Mouse (Mus musculus) frontal cortex, postnatal 14 days (tissue): ENCODE measurements at regions not wholly inside any gene's neighbourhood (a gene's known extent, or its start where the extent isn't known, plus 50 kb on each side); places are given as distances from the start of the nearest gene placed in this dataset.
"Not testable (repeated sequence)": the region's sequence is repeated elsewhere in the genome, so short reads cannot be mapped to it uniquely, and the experiment has no call there.

Source experiments
- DNase-seq, 2 experiments: peaks; one replicate each; pipeline ENCODE4 v3.0.0; 2022; ENCODE audit warnings: low spot score in 2 of 2

DNA sequence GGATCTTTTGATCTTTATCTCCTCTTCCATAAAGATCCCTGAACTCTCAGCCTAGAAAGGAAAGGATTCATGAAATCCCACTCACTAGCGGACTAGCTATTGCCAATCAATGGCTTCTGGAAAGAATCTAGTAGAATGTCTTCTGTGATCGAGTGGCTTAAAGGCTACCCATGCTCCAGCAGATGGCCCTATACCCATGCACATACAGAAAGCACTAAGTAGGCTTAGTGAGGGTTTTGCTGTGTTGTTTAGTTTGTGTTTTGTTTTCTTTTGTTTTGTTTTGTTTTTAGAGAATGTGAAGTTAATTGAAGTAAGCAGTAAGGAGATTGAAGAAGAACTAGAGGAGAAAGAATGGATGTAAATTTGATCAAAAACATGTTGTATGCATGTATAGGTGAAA lies 187.5 kb downstream of the Kctd12 start:
- no peak for DNase-seq

GRCm38 (mm10) chr14:102793753-102794152 lies 188.7 kb downstream of the Kctd12 start:
- DNase-seq, result no peak

GRCm38 (mm10) chr14:102790916-102791315 lies 191.5 kb downstream of the Kctd12 start:
- no peak for DNase-seq

GRCm38 (mm10) chr14:102782227-102782626 lies 200.2 kb downstream of the Kctd12 start:
- DNase-seq, result no peak

DNA sequence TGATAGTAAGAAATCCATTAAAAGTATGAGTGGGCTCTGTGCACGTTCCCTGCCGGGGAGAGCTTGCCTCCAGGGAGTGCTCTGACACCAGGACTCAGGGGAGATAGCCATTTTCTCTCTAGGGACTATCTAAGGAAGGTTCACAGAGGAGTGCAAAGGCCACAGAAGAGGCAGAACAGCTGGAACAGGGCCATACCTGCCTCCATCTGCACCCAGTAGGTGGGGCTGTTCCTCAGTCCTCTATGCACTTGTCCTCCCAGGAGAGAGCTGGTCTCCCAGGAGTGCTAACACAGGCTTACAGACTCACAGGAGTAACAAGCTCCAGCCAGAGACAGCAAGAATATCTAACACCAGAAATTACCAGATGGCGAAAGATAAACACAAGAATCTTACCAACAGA lies 212.7 kb downstream of the Kctd12 start:
- DNase-seq, result no peak

DNA sequence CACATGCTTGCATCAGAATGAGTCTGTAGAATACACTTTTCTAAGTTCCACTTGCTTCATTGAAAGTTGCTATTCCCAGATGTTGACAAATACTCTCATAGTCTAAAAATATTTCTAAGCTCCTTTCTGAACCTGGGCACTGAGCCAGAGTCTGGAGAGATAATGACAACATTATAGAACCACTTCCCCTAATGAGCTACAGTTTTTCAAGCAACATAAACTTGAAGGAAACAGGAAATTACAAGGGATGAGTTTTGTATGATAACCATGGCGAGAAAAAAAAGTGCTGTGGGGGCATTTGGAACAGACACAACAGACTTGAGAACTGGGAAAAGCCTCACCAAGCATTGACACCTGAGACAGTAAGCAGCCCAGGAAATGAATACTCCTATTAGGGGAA lies 233.8 kb downstream of the Kctd12 start:
- DNase-seq, result no peak

DNA sequence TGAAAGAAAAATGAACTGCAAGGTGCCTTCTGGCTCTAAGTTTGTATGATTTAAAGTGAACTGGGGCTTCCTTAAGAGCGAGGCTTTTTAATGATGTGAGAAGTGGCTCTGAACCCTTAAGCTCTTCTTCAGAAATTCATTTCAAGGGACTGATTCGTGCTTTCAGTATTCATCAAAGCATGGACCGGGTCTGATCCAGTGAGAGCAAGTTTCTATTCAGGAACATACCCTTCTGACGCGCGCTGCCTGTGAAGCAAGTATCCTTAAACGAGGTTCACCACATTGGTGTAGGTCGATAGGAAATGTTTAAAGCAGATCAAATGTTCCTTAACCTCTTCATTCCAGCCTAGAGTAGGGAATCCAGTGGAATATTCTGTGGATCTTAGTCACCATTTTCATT lies 240.1 kb downstream of the Kctd12 start:
- no peak for DNase-seq

- DNase-seq, result no peak
Observed at GRCm38 (mm10) chr14:102736656-102737055, 245.8 kb downstream of the Kctd12 start.

GRCm38 (mm10) chr14:102733718-102734117 lies 248.7 kb downstream of the Kctd12 start:
- DNase-seq, result not testable (repeated sequence)

DNA sequence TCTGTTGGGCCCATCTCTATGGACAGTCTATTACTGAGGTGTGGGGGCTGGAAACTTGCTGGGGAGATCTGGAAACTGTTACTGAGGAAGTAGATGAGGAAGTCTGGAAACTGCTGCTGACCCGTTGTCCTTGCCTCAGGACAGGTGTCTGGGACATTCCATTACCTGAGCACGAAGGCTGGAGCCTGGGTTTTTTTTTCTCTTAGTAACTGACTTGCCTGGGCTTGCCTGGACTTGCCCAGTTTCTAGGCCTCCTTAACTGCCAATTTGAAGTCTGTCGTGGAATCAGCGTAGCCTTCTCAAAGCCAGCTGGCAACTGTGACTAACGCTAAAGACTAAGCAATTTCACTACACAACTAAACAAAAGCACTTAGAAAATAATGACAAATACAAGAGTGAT lies 250.7 kb downstream of the Kctd12 start:
- no peak for DNase-seq

GRCm38 (mm10) chr14:102722633-102723032 lies 259.8 kb downstream of the Kctd12 start:
- no peak for DNase-seq

GRCm38 (mm10) chr14:102718558-102718957 lies 263.9 kb downstream of the Kctd12 start:
- DNase-seq, result no peak

DNA sequence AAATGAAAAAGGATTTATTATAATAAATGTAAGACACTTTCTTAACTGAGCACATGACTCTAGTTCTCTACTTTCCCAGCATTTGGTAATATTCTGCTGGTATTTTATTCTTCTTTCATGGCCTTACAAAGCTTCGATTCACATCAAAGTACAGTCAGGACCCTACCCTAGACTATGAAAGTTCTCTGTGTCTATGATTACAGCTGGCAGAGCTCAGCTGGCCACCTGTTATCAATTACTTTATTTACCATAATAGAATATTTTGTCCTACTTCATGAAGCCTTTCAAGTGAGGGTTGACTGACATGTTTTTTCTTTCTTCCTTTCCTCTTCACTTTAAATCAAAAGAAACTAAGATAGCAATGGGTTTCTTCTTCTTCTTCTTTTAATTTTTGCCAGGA lies 269.8 kb downstream of the Kctd12 start:
- no peak for DNase-seq

GRCm38 (mm10) chr14:102706704-102707336 lies 275.6 kb downstream of the Kctd12 start:
- DNase-seq, result no peak

DNA sequence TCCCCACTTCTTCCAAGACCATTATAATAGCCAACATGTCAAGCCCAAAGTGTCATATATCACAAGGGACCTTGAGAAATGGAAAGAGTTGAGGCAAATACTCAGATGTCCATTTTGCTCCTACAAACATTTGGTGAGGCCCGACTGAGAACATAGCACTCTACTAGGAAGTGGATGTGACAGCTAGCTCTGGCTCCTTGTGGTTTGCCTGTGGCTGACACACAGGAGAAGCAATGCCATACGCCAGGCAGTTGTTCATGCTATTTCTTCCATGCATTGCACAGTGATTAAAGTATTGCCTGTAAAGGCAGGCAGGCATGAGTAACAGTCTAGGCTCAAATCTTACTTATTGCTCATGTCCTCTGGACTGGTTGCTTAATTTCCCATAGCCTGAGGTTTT lies 281.3 kb downstream of the Kctd12 start:
- DNase-seq, result no peak

GRCm38 (mm10) chr14:102700457-102700856 lies 282.0 kb downstream of the Kctd12 start:
- DNase-seq, result no peak

DNA sequence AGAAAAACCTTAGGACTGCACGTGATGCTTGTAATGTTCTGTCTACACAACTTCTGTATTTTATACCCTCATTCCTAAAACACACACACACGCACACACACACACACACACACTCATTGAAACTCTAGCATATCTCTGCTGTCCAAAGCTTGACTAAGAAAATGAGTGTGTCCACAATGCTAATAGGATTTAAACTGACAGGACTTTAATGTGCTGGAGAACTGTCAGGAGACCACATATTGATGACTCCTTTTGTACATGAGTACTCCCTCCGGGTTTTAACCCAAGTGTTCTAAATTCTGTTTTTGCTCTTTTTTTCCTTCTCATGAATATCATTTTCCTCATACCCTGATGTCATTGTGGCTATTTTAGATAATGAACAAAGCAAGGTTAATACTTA lies 283.4 kb downstream of the Kctd12 start:
- DNase-seq, result no peak

DNA sequence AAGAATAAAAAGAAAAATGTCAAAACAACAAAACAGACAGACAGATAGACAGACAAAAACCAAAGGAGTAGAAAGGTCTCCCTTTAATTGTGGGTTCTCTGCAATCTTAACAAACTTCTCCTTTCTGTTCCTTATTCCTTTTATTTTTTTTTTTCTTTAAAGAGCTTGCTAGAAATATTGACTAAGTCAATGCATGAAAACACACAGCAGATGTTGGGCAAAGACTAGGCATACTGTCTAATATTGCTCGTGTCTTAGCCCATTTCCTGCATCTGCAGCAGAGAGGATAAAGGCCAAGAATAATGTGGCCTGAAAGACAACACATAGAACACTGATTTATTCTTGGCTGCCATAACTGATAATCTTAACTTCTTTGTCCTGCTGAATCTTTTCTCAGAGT lies 295.6 kb downstream of the Kctd12 start:
- DNase-seq, result no peak

DNA sequence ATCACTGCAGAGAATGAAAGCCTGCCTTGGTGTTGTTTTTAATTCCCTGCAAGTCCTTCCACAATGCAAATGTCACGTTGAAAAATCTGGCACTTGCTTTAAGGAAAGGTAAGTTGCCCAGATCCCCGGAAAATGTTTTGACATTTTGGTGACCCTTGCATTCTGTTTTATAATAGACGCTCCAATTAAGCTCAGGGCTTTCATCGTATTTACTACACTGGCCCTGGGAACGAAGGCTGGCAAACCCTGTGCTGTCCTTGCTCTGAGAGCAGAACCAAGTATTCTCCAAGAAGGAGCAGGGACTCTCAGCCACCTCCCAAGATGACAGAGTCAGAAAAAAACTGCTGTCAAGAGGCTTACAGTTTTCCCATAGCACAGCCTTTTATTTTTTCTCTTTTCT lies 305.9 kb downstream of the Kctd12 start:
- DNase-seq, result no peak

DNA sequence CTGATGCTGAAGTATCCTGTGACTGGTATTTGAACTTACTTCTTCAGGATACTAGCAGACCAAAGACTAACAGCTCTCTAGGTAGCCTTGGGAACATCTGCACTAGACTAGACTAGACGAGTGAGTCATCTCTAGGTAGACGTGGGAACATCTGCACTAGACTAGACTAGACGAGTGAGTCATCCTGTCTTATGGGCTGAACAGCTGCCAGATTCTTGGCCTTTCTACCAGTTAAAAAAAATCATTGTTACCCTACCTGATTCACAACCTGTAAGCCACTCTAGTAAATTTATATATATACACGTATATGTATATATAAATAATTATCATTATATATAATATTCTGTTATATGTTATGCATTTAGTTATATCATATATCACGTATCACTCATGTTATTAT lies 307.8 kb downstream of the Kctd12 start:
- no peak for DNase-seq

GRCm38 (mm10) chr14:102673724-102674123 lies 308.7 kb downstream of the Kctd12 start:
- DNase-seq, result no peak

GRCm38 (mm10) chr14:102663240-102663639 lies 319.2 kb downstream of the Kctd12 start:
- no peak for DNase-seq

- DNase-seq, result no peak
Observed at GRCm38 (mm10) chr14:102660351-102660750, 322.1 kb downstream of the Kctd12 start.

DNA sequence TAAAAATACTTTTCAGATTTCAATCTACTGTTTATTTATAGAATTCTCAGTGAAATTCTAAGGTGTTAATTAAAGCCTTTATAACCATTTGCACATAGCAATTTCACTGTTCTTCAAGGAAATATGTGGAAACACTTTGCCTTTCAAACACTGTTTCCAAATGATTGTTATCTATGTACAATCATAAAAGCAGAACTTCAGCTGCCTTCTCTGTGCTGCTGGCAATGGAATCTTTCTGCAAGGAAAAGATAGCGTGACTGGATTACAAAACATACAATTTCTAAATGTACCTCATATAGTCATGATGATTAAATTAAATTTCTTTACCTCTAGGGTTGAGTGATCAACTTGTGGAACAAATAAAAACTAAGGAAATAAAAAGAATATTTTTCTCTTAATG lies 326.2 kb downstream of the Kctd12 start:
- DNase-seq, result no peak
